Mouse (Mus musculus) cortical plate, adult 2 months (tissue): ENCODE measurements around the gene Olfr849.

Experiments used
- CTCF ChIP-seq: fragments of 200-500 bp; IDR thresholded peaks from 2 replicates; pipeline ENCODE4 v1.5.1; 2011; ENCODE audit warnings: mild to moderate bottlenecking, control low read depth, low read length; ENCODE audit not compliant: insufficient read depth; ENCODE audit errors: extremely low read depth
- POLR2A ChIP-seq: fragments of 200-500 bp; IDR thresholded peaks from 2 replicates; pipeline ENCODE4 v1.6.1; 2011; ENCODE audit warnings: mild to moderate bottlenecking, low read length, control low read depth; ENCODE audit not compliant: insufficient read depth; ENCODE audit errors: extremely low read depth

GRCm38 (mm10) chr9:19478148-19478547 lies 38.1 kb downstream of the Olfr849 start, which contains the start of gene Olfr850:
- TF ChIP-seq CTCF (no peak), POLR2A (no peak)
